In genomic region chr5:16199816-16200215, GRCm38 (mm10) we compare ENCODE assay signal across 10 mouse cellular contexts.
DNase-seq lines count a peak whose midpoint lies in the region; ATAC-seq and TF ChIP-seq lines count a peak whose summit lies in the region.
"Had no signal": no experiment of that assay in that cellular context is flagged by ENCODE, and none has a peak within 500 bp of the region (broad histone marks: within the 10 kb centered on the region; RNA-seq: fewer than 3 reads in every experiment).

No protein-coding gene starts in this region.

- no peak; the same call in 1 of the 2 replicates for ATAC-seq in lung, embryonic 14.5 days (ENCODE audit: insufficient read depth)
- peak; percentile 80; the same call in 1 of the 2 replicates for ATAC-seq in forebrain, embryonic 12.5 days (ENCODE audit: low FRiP score)
- peak; percentile 77 for ATAC-seq in neural tube, embryonic 15.5 days (ENCODE audit: low FRiP score)
- no peak; the same call in 1 of the 2 replicates for ATAC-seq in granulocyte monocyte progenitor cell, adult 5-6 weeks (replicated peaks; ENCODE audit: poor library complexity, severe bottlenecking)

- H3K27ac ChIP-seq in lung, embryonic 14.5 days (ENCODE audit: low read depth): no peak overlapping the region
- no peak overlapping the region for H3K27ac ChIP-seq in forebrain, embryonic 12.5 days
- H3K27ac ChIP-seq in neural tube, embryonic 15.5 days (replicated peaks): no peak overlapping the region

- DNase-seq in cerebellum, adult 11 months: peak; percentile 7
- no peak for DNase-seq in cerebellum, postnatal 4 days (ENCODE audit: low spot score in 2 of 2)
- DNase-seq in lung, embryonic 14.5 days: peak; percentile 64
- no peak for DNase-seq in lung, postnatal 14 days
- no peak for DNase-seq in heart, postnatal 14 days
- DNase-seq: adrenal gland, postnatal 10 days had no signal

- peak; percentile 41 for TF ChIP-seq CTCF in lung, embryonic 14.5 days (IDR thresholded peaks at IDR 0.05; ENCODE audit: low read depth)

- H3K4me1 ChIP-seq in lung, embryonic 14.5 days (ENCODE audit: insufficient read depth): no peaks in the 10 kb centered on the region
- H3K4me1 ChIP-seq in forebrain, embryonic 12.5 days: no peaks in the 10 kb centered on the region
- no peaks in the 10 kb centered on the region for H3K4me1 ChIP-seq in neural tube, embryonic 15.5 days

- no peak overlapping the region for H3K4me3 ChIP-seq in lung, embryonic 14.5 days (ENCODE audit: low read depth, low read length)
- H3K4me3 ChIP-seq in forebrain, embryonic 12.5 days (replicated peaks): no peak overlapping the region
- H3K4me3 ChIP-seq in neural tube, embryonic 15.5 days (replicated peaks): no peak overlapping the region
- H3K4me3 ChIP-seq: erythroblast, embryonic 14.5 days had no signal

- H3K36me3 ChIP-seq in lung, embryonic 14.5 days (ENCODE audit: insufficient read depth): no peaks in the 10 kb centered on the region
- no peaks in the 10 kb centered on the region for H3K36me3 ChIP-seq in forebrain, embryonic 12.5 days (replicated peaks)
- H3K36me3 ChIP-seq in neural tube, embryonic 15.5 days: no peaks in the 10 kb centered on the region

- no peak overlapping the region for H3K4me2 ChIP-seq in lung, embryonic 14.5 days
- no peak overlapping the region for H3K4me2 ChIP-seq in forebrain, embryonic 12.5 days
- no peak overlapping the region for H3K4me2 ChIP-seq in neural tube, embryonic 15.5 days

- H3K9ac ChIP-seq in lung, embryonic 14.5 days: no peak overlapping the region
- H3K9ac ChIP-seq in forebrain, embryonic 12.5 days: no peak overlapping the region
- H3K9ac ChIP-seq in neural tube, embryonic 15.5 days (replicated peaks): no peak overlapping the region

- intact Hi-C loops in heart, postnatal 14 days (cut with DNase I): loop anchor here (10.0 kb wide), 1 partner anchor 365 kb away; no protein-coding TSS in a partner anchor

- 41% methylated on average over 2 of the region's 2 CpGs for WGBS in lung, embryonic 14.5 days
- WGBS in forebrain, embryonic 12.5 days: 30% methylated on average over 2 of the region's 2 CpGs
- 33% methylated on average over 2 of the region's 2 CpGs for WGBS in neural tube, embryonic 15.5 days

- H3K27me3 ChIP-seq in lung, embryonic 14.5 days (ENCODE audit: insufficient read depth, low read length): no peaks in the 10 kb centered on the region
- no peaks in the 10 kb centered on the region for H3K27me3 ChIP-seq in forebrain, embryonic 12.5 days
- no peaks in the 10 kb centered on the region for H3K27me3 ChIP-seq in neural tube, embryonic 15.5 days (replicated peaks)

- no peaks in the 10 kb centered on the region for H3K9me3 ChIP-seq in lung, embryonic 14.5 days (ENCODE audit: low read depth, low read length)
- no peaks in the 10 kb centered on the region for H3K9me3 ChIP-seq in forebrain, embryonic 12.5 days
- H3K9me3 ChIP-seq in neural tube, embryonic 15.5 days (replicated peaks): no peaks in the 10 kb centered on the region

Comparison
In these comparisons a context has a peak if more than half of its experiments do, and no peak if none do; other contexts are left out.
1. DNase-seq: peak in cerebellum, adult 11 months (single experiment) and lung, embryonic 14.5 days (single experiment); none in cerebellum, postnatal 4 days (0 of 2), lung, postnatal 14 days (single experiment) and heart, postnatal 14 days (0 of 2).
2. ATAC-seq: peak in forebrain, embryonic 12.5 days (single experiment) and neural tube, embryonic 15.5 days (single experiment); none in lung, embryonic 14.5 days (single experiment) and granulocyte monocyte progenitor cell, adult 5-6 weeks (single experiment).